ENCODE assay signal across 14 mouse cellular contexts in genomic region chr13:111144721-111145120, GRCm38 (mm10).
DNase-seq lines count a peak whose midpoint lies in the region.
"Had no signal": no experiment of that assay in that cellular context is flagged by ENCODE, and none has a peak within 500 bp of the region (broad histone marks: within the 10 kb centered on the region; RNA-seq: fewer than 3 reads in every experiment).

No protein-coding gene starts in this region.

- intact Hi-C loops in heart, postnatal 14 days (cut with DNase I): no loop called here

- DNase-seq in frontal cortex, postnatal 36 days (ENCODE audit: low spot score in 2 of 2): peak; percentile 20 to 21
- no peak for DNase-seq in frontal cortex, postnatal 14 days (ENCODE audit: low spot score in 2 of 2)
- DNase-seq in layer of hippocampus, adult 9-11 months: peak; percentile 28
- no peak for DNase-seq in layer of hippocampus, postnatal 14 days (ENCODE audit: low spot score in 2 of 2)
- peak; percentile 10 to 31 for DNase-seq in right cerebral cortex, adult 2 months (ENCODE audit: low spot score in 2 of 2)
- no peak for DNase-seq in right cerebral cortex, postnatal 10 days (ENCODE audit: low spot score in 2 of 2)
- DNase-seq in heart, postnatal 14 days: no peak
- DNase-seq: adrenal gland, postnatal 14 days; cerebellum, adult 2 months; cerebellum, postnatal 10 days; forebrain, postnatal 0 days; gastrocnemius, postnatal 36 days; heart, adult 11 months; heart, postnatal 10 days had no signal

Comparison
In these comparisons a context has a peak if more than half of its experiments do, and no peak if none do; other contexts are left out.
1. DNase-seq: peak in frontal cortex, postnatal 36 days (2 of 2), layer of hippocampus, adult 9-11 months (single experiment) and right cerebral cortex, adult 2 months (2 of 2); none in frontal cortex, postnatal 14 days (0 of 2), layer of hippocampus, postnatal 14 days (0 of 2), right cerebral cortex, postnatal 10 days (0 of 2) and heart, postnatal 14 days (0 of 2).